Mouse (Mus musculus) kidney, adult 9 months (tissue): ENCODE results near the gene Dse.
"Not testable (repeated sequence)": the region's sequence is repeated elsewhere in the genome, so short reads cannot be mapped to it uniquely, and the experiment has no call there.

Experiments
- DNase-seq: peaks from one replicate; pipeline ENCODE4 v3.0.0; 2022

Gene Dse

DNA sequence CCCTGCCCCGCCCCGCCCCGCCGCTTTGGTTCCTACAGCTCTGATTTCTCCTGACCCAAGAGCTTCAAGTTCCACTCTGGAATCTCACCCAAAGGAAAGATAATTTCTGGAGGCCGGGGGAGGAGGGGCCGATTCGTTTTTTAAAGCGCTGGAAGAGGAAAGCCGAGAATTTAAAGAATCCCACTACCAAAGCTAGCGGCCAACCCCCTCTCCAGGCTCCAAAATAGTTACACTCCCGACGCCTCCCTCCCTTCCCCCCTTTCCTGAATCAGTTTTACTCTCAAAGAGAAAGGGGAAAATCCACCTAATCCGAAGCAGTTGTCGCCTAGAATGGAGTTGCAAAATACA is at the start of gene Dse:
Gene Dse, minus strand, starts transcription at position 213 of the 348 bp plus-strand sequence.
- peak; percentile 8 for DNase-seq

DNA sequence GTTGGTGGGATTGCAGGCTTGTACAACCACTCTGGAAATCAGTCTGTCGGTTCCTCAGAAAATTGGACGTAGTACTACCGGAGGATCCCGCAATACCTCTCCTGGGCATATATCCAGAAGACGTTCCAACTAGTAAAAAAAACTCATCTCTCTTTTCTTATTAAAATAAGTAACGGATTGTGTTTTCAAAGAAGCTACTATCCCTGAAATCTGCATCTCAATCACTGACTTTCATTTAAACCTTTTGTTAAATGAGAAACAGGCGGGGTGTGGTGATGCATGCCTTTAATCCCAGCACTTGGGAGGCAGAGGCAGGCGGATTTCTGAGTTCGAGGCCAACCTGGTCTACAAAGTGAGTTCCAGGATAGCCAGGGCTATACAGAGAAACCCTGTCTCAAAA is 45.3 kb upstream of the Dse start:
- DNase-seq = not testable (repeated sequence)

DNA sequence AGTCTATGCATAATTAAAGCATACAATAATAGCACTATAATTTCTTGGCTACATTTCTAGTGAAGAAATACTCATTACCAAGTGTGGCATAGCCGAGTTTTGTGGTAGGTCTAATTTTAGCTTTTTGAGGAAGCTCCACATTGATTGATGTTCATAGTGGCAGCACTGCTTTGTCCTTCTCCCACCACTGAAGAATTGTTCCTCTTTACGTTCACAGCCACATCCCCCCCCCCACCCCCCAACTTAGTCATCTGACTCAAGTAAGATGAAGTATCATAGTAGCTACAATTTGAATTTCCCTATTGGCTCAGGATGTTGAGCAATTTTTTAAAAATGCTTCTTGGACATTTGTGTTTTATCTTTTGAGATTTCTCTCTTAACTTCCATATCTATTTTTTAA is 42.1 kb upstream of the Dse start:
- no peak for DNase-seq

DNA sequence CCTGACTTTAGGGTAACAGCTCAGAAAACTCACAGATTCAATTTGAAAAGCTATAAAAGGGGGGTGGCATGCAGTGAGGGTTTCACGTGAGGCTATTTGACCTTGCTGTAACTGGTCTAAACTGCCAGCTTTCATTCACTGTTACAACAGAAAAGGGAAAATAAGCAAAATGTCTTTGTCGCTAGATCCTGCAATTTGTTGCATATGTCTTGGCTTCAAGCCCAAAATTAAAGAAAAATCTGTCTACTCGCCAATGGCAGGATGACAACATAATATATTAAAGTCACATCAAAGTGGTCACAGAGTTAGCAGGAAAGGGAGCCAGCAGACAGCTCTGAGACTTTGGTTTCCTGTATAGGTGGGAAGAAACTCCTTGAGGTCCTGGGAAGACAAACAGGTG is 40.2 kb upstream of the Dse start:
- DNase-seq = peak; percentile 8

DNA sequence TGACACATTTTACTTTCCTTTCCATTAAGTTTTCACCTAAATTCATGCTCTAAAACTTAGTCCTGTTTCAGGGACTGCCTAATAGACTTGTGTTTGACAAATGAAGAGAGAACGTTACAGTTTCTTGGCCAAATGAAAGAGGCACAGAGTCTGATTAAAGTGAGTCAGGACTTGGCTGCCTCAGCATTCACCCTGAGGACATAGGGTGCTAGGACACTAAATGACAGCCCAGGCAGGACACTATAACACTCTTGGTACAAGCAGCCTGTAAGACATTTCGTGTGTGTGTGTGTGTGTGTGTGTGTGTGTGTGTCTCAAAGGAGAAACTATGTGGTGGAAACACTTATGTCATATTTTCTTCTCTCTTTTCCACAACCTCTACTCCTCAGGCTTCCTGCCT is 38.6 kb upstream of the Dse start:
- DNase-seq = no peak

DNA sequence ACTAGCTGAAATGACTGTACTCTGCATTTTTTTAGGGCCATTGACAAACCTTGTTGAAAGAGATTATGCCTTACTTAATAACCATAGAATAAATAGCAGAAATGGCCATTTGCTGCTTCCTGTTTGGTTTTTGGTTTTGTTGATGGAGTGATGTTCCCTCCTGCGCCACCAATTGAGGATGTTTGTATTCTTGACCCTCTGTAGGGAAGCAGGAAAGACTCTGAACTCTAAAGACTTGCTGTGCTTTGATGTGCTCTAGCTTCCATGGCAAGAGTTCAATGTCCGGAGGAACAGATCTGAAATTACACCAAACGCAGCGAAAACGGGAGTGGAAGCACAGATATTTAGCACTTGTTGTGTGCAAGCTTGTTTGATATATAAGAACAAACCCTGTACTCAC is 37.2 kb upstream of the Dse start:
- DNase-seq = no peak

DNA sequence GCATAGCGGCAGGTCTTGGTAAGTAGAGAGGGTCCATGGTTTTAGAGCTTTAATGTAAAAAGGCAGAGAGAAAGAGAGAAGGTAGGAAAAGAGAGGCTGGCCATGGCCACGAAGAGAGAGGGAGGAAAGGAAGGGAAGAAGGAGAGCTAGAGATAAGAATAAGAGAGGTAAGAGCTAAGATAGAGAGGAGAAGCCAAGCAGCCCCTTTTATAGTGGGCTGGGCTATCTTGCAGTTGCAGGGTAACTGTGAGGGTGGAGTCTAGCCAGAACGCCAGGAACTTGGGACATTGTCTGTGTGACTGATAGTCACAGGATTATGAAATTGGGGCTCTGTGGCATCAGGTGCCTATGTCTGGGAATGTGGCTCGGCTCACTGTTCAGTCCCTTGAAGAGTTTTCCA is 31.0 kb upstream of the Dse start:
- DNase-seq = no peak

DNA sequence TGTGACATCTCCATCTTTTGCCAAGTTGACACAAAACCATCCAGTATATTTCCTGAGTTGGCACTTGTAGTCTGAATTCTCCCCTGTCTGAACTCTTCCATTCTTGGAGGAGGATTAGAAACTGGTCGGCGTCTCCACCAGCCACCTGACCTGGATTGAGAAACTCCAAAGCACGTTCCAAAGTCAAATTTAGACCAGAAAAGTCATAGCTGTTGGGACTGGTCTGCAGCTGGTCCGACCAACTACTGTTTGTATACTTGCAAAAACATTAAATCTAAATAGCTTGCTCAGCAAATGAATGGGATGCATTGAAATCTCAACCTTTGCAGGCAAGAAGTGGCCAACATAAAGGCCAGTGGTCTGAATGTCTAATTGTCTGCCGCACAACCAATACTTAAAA is 29.1 kb upstream of the Dse start:
- DNase-seq = no peak

DNA sequence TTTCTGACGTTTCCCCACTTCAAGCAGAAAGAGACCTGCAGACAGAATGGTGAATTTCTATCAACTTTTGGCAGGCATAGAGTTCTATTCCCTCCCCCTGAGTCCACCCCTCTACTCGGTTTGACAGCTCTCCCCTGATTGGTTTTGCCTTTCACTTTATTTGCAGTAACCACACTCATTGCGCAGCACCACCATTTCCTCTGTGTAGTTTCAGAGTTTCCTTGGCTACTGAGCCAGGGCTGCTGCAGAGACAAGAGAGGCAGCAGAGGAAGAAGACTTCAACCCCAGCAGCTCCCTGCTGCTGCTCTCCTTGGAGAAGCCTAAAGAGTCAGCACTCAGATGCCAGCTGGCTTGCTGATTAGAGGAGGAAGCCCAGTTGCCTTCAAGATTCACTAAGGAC is 27.9 kb upstream of the Dse start:
- DNase-seq = no peak

DNA sequence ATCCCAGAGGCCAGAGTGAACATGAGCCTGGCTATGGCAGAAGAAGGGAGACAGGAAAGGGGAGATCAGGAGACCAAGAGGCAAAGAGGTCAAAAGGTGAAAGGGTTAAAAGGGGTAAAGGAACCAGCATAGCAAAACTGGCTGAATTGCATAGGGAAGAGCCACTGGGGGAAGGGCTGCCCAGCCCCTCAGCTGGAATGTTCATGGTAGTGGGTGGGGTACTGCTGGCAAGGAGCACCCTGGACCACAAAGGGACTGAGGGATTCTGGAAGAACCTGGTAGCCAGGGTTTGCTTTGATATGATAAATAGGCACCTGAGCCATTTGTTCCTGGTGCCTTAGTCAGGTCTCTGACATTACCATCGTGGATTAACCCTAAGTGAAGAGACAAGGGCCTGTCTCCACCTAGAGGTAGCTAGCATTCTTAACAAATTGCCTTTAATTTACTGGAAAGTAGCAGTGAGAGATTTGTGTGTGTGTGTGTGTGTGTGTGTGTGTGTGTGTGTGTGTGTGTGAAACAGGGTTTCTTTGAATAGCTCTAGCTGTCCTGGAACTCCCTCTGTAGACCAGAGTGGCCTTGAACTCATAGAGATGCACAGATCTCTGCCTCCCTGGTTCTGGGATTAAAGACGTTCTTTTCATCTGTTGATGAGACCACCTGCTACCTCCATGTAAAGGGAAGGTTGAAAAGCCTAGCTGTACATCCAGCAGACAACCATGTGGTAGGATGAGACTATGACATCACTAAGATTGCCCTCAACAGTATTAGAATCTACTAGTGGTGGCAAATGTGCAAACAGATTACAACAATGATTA is 26.6 kb upstream of the Dse start:
- DNase-seq = no peak

DNA sequence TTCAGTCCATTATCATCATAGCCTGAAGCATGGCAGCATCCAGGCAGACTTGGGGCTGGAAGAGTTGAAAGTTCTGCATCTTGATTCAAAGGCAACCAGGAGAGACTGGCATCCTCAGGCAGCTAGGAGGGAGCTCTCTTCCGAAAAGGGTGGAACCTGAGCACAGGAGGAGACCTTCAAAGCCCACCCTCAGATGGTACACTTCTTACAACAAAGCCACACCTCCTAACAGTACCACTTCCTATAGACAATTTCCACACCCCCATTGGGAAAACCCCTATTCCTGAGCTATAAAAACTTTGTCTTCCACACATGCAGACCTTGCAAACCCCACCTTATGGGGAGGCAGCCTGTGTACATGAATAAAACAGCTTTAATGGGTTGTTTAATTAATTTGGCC is 25.9 kb upstream of the Dse start:
- DNase-seq = no peak

DNA sequence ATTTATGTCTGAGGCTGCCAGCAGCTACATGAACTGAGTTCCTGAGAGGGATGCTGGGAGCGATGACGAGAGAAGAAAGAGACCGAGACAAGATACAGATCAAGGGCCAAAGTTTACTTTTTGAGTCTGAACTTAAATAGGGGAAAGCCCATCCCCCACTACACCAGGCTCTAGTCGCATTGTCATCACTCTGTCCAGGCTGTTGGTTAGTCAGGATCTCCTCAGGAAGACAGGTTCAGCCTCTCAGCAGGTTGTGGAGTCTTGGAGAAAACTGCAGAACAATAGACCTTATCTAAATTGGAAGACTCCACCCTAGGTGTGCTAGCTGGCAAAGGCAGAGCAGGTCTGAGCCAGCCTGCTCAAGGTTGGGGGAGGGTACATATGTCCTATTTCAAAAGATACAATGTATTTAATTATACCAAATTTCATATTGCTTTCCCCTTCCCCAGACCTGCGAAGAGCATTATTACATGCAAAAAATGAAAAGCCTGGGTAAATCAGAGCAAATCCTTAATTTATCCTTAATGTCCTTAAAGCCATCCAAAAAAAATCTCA is 22.7 kb upstream of the Dse start:
- DNase-seq = no peak

DNA sequence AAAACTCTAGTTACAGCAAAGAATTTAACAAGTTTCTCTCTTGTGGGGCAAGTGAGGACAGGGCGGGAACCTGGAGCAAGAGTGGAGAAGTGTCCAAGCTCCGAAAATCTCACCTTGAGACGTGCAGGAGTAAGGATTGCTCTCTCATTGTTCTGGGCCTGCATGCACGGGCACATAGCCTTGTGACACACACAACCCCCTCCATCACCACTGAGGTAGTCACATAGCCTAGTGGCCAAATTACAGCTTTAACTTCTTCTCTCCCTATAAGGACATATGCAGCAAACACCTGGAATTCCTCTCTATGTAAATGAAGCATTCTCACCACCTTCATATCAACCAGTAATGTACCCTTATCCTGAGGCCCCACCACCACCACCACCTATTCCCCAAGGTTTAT is 22.0 kb upstream of the Dse start:
- DNase-seq = no peak

DNA sequence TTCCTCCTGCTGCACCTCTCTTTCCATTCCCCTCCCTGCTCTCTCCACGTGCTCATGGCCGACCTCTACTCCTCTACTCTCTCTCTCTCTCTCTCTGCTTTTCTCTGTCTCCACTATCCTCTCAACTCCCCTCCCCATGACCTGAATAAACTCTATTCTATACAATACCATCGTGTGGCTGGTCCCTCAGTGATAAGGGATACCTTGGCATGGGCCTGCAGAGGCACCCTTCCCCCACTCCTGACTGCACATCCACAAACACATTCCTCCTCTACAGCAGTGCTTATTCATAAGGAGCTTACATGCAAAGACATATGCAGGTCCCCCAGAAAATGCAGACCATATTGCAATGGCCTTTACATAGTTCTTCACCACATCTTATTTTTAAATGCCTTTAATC is 16.1 kb upstream of the Dse start:
- DNase-seq = no peak

DNA sequence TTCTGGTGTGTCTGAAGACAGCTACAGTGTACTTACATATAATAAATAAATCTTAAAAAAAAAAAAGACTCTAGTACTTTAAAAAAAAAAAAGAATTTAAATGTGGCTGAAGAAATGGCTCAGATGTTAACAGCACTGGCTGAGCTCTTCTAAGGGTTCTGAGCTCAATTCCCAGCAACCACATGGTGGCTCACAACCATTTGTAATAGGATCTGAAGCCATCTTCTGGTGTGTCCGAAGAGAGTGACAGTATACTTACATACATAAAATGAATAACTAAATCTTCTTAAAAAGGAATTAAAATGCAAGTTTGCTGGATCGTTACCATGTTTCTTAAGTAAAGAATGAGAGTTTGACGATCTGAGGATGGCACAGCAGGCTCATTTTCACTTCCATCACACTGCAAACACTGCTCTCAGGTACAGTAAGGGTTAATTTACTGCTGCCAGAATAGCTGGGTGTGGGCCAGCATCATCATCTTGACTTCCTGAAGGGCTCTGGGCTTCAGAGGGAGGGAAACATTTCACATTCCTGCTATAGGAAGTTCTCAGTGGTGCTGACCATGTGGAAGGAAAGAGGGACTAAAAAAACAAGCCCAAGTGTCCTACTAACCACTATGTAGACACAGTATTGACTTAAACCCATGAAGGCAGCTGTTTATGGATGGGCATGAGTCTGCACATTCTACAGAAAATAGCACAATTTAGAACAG is 14.6 kb upstream of the Dse start:
- no peak for DNase-seq

DNA sequence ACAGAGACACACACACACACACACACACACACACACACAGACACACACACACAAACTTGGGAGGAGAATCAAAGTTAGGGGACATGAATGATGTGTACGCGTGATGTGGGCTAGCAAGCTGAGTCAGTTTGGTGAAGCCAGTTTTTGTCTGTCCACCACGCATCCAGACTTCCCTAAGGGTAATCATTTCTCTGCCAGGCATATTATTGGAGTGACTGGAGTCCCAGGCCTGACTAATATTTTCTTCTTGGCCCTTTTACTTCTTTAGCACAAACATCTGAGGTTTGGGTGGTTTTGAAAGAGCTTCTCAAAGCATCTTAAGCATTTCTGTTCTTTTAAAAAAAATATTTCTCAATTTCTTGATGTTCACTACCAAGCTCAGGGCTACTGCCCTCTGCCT is 10.7 kb upstream of the Dse start:
- no peak for DNase-seq

DNA sequence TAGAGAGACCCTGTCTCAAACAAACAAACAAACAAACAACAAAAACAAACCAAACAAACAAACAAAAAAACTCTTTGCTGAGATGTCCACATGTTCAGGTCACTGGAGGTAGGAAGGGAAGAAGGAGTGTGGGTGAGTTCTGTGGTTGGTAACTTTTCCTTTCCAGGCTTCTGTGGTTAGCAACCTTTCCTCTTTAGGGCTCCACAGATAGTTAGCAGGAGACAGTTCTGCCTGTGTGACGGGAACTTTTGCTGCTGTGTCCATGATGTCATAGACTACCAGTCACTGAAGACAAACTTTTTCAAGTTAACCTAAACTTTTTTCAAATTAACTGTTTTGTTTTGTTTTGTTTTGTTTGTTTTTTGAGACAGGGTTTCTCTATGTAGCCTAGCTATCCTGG is 8.2 kb upstream of the Dse start:
- no peak for DNase-seq

DNA sequence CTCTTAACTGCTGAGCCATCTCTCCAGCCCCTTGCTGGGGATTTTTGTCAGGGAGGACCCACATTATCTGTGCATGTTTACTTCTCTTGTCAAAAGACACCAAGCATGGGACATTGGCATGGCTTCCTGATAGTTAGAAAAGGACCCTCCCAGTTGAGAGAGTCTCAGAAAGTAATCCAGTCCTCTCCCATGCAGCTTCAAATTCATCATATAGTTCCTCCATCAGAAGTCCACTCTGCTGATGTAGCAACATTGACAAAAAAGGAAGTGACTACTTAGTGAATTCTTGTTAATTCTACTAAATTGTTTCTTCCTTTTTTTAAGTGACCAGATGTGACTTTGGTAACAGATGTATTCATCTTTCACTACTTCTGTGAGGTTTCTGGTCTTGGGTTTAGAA is 2.4 kb upstream of the Dse start:
- DNase-seq = no peak

DNA sequence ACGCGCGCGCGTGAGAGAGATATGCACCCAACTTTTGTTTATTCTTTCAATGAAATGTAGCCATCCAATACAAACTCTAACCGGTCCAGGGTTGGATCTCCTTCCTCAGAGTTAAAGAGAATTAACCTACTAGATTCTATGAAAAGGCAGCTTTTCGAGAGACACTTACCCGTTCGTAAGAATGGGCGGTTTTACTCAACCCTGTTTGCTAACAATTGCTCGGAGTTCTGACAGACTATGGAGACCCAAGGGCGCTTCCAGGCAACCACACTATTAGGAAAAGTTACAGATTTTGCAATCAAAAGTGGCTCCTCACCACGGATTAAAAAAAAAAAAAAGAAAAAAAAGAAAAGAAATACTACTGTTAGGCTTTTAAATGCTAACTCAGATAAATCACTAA is 516 bp upstream of the Dse start:
- DNase-seq = no peak

DNA sequence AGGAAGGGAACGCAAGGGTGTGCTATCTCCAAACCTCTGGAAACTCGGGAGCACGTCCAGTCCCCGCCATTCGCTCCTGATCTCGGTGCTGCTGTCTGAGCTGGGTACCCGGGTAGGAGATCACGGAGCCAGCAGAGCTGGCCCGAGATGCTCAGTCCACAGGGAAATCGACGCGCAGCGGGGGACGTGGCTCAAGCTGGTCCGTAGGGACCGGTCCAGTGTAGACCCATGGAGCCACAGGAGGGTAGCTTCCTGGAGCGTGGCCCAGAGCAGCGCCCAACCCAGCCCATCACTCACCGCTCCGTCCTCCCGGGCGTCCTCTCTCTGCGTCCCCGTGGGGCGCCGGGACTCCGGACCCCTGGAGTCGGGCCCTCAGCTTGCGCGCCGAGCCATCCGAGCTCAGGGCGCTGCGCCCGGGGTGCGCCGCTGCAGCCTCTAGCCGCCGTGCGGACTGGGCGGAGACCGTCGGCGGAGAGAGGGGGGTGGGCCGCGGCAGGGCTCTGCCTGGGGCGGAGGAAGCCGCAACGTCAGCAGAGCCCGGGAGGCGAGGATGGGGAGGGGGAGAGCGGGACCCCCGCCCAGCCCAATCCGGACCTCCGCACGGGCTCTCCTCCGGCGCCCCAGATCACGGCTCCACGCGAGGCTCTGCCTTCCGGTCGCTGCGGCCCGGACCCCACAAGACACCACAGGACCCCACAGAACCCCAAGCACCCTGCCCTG is 572 bp downstream of the Dse start:
- peak; percentile 29 for DNase-seq

DNA sequence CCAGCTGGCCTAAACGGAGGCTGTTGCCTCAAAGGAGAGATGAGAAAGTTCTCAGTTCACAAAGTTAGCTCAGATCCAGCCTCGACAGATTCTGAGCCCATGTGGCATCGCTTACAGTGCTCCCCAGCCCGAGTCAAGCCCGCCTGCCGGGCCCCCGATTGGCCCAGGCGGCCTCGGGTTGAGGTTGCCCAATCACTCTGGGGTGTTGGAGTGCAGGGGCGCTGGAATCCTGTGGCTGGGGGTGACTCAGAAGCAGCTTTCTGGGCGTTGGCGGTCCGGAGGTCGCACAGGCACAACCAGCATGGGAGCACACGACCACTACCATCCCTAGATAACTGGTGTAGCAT is 1.1 kb downstream of the Dse start:
- peak; percentile 18 for DNase-seq

DNA sequence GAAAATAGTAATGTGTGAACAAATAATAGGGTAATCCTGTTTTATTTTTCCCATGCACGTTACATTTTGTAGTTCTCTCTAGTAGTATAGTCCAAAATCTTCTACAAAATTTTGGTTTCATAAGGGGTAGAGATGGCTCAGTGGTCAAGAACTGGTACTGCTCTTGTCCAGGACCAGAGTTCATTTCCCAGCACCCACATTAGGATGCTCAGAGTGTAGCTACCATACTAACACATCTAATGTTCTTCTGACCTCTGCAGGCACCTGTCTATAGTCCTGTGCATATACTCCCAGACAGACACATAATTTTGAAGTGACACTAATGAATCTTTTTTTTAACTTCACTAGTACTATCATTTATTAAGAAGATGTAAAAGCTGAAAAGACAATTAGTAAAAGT is 1.7 kb downstream of the Dse start:
- DNase-seq = no peak

DNA sequence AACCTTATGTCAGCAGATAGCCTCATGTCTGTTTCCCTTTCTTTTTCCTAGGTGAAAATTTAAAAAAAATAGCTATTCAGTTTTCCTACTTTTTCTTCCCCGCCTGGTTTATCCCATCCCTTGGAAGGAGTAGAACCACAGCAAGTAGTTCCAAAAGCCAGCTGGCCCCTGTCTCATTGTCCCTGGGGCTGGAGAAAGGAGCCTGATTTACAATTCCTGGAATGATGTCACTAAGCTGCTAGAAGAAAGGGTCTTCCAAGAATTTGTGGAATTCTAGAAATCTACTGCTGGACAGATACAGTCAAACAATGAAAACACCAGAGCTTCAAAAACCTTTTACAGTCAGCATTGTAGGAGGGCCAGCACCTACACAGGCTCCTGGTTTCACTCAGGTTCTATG is 6.8 kb downstream of the Dse start:
- DNase-seq = peak; percentile 7

DNA sequence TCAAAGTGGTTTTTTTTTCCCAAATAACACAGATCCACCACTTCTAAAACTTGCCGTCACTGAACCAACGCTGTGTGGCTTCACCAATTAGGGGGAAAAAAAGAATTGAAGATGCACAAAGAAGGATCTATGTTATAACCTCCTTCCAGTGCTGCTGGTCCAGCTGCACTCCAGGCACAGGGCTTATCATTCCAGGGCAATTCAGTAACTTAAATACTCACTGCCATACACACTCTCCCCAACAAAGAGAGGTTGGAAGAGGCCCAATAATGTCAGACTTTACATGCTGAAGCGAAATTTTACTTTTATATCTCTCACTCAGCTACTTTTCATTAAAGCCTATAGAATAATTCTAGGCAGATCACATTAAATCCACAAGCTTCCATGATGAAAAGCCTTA is 8.9 kb downstream of the Dse start:
- DNase-seq = no peak
